Mouse (Mus musculus) heart, adult 2 months (tissue): ENCODE measurements around the gene Fat4. TPM values are rescaled to one million over a fixed set of nuclear protein-coding genes. Genes with fewer than 3 reads are reported as not detected.

ENCODE experiments used
- DNase-seq, 2 experiments: peaks; one replicate each; pipeline ENCODE4 v3.0.0; 2021
- H3K27ac ChIP-seq: fragments of 200-600 bp; 2 replicates; pipeline ENCODE4 v1.8.1; 2022
- H3K27me3 ChIP-seq: fragments of 200-500 bp; 2 replicates; pipeline ENCODE4 v1.6.1; 2012; ENCODE audit warnings: mild to moderate bottlenecking, low read length, inconsistent platforms, mixed read lengths; ENCODE audit not compliant: control insufficient read depth, insufficient read depth
- H3K36me3 ChIP-seq: fragments of 200-500 bp; 2 replicates; pipeline ENCODE4 v1.6.1; 2012; ENCODE audit warnings: low read length, inconsistent platforms; ENCODE audit not compliant: control insufficient read depth, insufficient read depth
- H3K4me1 ChIP-seq: fragments of 200-500 bp; 2 replicates; pipeline ENCODE4 v1.6.1; 2011; ENCODE audit warnings: low read length; ENCODE audit not compliant: control insufficient read depth, insufficient read depth
- H3K4me3 ChIP-seq: fragments of 200-600 bp; 2 replicates; pipeline ENCODE4 v1.8.1; 2022
- H3K79me2 ChIP-seq: fragments of 200-500 bp; replicated peaks from 2 replicates; pipeline ENCODE4 v1.6.1; 2012; ENCODE audit warnings: mild to moderate bottlenecking, inconsistent platforms, low read length, moderate library complexity, mixed read lengths; ENCODE audit not compliant: control insufficient read depth, insufficient read depth
- H3K9ac ChIP-seq: fragments of 200-500 bp; 2 replicates; pipeline ENCODE4 v1.6.1; 2012; ENCODE audit warnings: low read depth, mild to moderate bottlenecking, control low read depth, inconsistent platforms, low read length, mixed read lengths
- CTCF ChIP-seq: fragments of 200-600 bp; IDR thresholded peaks from 2 replicates; pipeline ENCODE4 v1.8.1; 2022; ENCODE audit warnings: antibody characterized with exemption, mild to moderate bottlenecking, moderate library complexity
- EP300 ChIP-seq: fragments of 200-500 bp; IDR thresholded peaks from 2 replicates; pipeline ENCODE4 v1.6.1; 2011; ENCODE audit warnings: low read depth, low read length, control low read depth; ENCODE audit not compliant: insufficient read depth
- POLR2A ChIP-seq: fragments of 200-500 bp; IDR thresholded peaks from 2 replicates; pipeline ENCODE4 v1.6.1; 2011; ENCODE audit warnings: mild to moderate bottlenecking, low read depth, low read length, control low read depth; ENCODE audit not compliant: insufficient read depth
- WGBS: fragments of 180-500 bp; shearing (Covaris S2); methylation state at CpG from one replicate; pipeline ENCODE4 v1.1.7; 2018; 5-methylcytosine and 5-hydroxymethylcytosine counted together
- intact Hi-C: fragments of 180-260 bp; cut with DNase I; formaldehyde crosslinking; loops from one replicate; pipeline ENCODE4 v1.15.1; 2025
- polyA plus RNA-seq: library from polyadenylated mRNA; depleted of rRNA; stranded (reverse); fragments of >200 nt; gene quantifications from 2 replicates; pipeline ENCODE4 v1.2.3, GENCODE M21; 2012
- total RNA-seq, 2 experiments: library from RNA; stranded (reverse); gene quantifications; 2 replicates each; pipeline ENCODE4 v1.2.3; 2021

Gene Fat4
- total and polyA plus RNA-seq, 3 experiments: 1.9 to 5.1 (median 5.1) TPM

- peak overlapping the region; percentile 71 for H3K9ac ChIP-seq
- DNase-seq: peak; percentile 66 to 73
- peak overlapping the region; percentile 91 for H3K27ac ChIP-seq
- H3K79me2 ChIP-seq: no peaks in the 10 kb centered on the region; the same call in 1 of the 2 replicates
- H3K4me1 ChIP-seq: peaks cover 7% of the 10 kb centered on the region; the same call in 1 of the 2 replicates
- intact Hi-C loops: loop anchor here (2.0 to 5.0 kb wide), 3 partner anchors 65 to 1557 kb away; no protein-coding TSS in a partner anchor
- no peak for TF ChIP-seq EP300
- TF ChIP-seq CTCF: peak; percentile 65
- under 1% methylated on average over 47 of the region's 47 CpGs for WGBS
- no peaks in the 10 kb centered on the region for H3K27me3 ChIP-seq
- H3K4me3 ChIP-seq: peak overlapping the region; percentile 70
- H3K36me3 ChIP-seq: no peaks in the 10 kb centered on the region; the same call in 1 of the 2 replicates
These were observed 746 bp downstream of the Fat4 start for GRCm38 (mm10) chr3:38887381-38887991.

GRCm38 (mm10) chr3:38888111-38888510, 1.4 kb downstream of the Fat4 start:
- intact Hi-C loops: loop anchor here (2.0 to 5.0 kb wide), 3 partner anchors 49 to 94 kb away; no protein-coding TSS in a partner anchor
- 11% methylated on average over 24 of the region's 24 CpGs for WGBS
- DNase-seq: peak; percentile 72 to 84

GRCm38 (mm10) chr3:38892791-38893224, 6.1 kb downstream of the Fat4 start:
- Histone ChIP-seq H3K4me1 (peaks cover 8% of the 10 kb centered on the region; the same call in 1 of the 2 replicates), H3K36me3 (peaks cover 2% of the 10 kb centered on the region), H3K4me3 (peak overlapping the region; percentile 29), H3K27me3 (no peaks in the 10 kb centered on the region), H3K79me2 (no peaks in the 10 kb centered on the region; the same call in 1 of the 2 replicates), H3K9ac (peak overlapping the region; percentile 3; the same call in 1 of the 2 replicates), H3K27ac (no peak overlapping the region)
- TF ChIP-seq POLR2A (no peak), EP300 (no peak), CTCF (no peak)
- WGBS: 11% methylated on average over 6 of the region's 6 CpGs
- intact Hi-C loops: loop anchor here (2.0 kb wide), 1 partner anchor 26 kb away; no protein-coding TSS in a partner anchor
- no peak for DNase-seq

More at GRCm38 (mm10) chr3:38888111-38888510, 1.4 kb downstream of the Fat4 start:
- Histone ChIP-seq H3K79me2 (no peaks in the 10 kb centered on the region; the same call in 1 of the 2 replicates), H3K4me1 (peaks cover 9% of the 10 kb centered on the region; the same call in 1 of the 2 replicates), H3K27ac (peak overlapping the region; percentile 91), H3K36me3 (no peaks in the 10 kb centered on the region; the same call in 1 of the 2 replicates), H3K27me3 (no peaks in the 10 kb centered on the region), H3K9ac (peak overlapping the region; percentile 71), H3K4me3 (peak overlapping the region; percentile 70)
- TF ChIP-seq POLR2A (no peak), CTCF (peak; percentile 78)

GRCm38 (mm10) chr3:38900839-38901238, 14.1 kb downstream of the Fat4 start:
- TF ChIP-seq EP300: no peak
- no peak for TF ChIP-seq CTCF
- no peak for TF ChIP-seq POLR2A
- H3K4me3 ChIP-seq: no peak overlapping the region
- H3K4me1 ChIP-seq: peaks cover 11% of the 10 kb centered on the region
- no peaks in the 10 kb centered on the region for H3K27me3 ChIP-seq
- intact Hi-C loops: no loop called here
- no peak overlapping the region for H3K27ac ChIP-seq
- no peaks in the 10 kb centered on the region for H3K79me2 ChIP-seq
- WGBS: 21% methylated on average over 1 of the region's 1 CpGs
- no peak for DNase-seq
- H3K36me3 ChIP-seq: peaks cover 8% of the 10 kb centered on the region
- no peak overlapping the region for H3K9ac ChIP-seq

- Histone ChIP-seq H3K27ac (no peak overlapping the region), H3K4me1 (peaks cover 10% of the 10 kb centered on the region), H3K79me2 (no peaks in the 10 kb centered on the region), H3K27me3 (no peaks in the 10 kb centered on the region), H3K9ac (no peak overlapping the region), H3K36me3 (peaks cover 8% of the 10 kb centered on the region), H3K4me3 (no peak overlapping the region)
- DNase-seq: no peak
- 58% methylated on average over 3 of the region's 3 CpGs for WGBS
- intact Hi-C loops: no loop called here
- TF ChIP-seq CTCF (no peak), EP300 (no peak), POLR2A (no peak)
These were observed 20.1 kb downstream of the Fat4 start for GRCm38 (mm10) chr3:38906832-38907231.

GRCm38 (mm10) chr3:38907676-38908425, 21.1 kb downstream of the Fat4 start:
- Histone ChIP-seq H3K9ac (no peak overlapping the region), H3K36me3 (peaks cover 8% of the 10 kb centered on the region), H3K79me2 (no peaks in the 10 kb centered on the region), H3K27ac (no peak overlapping the region), H3K4me3 (no peak overlapping the region), H3K4me1 (peaks cover 10% of the 10 kb centered on the region), H3K27me3 (no peaks in the 10 kb centered on the region)
- no peak for DNase-seq
- WGBS: 44% methylated on average over 14 of the region's 14 CpGs
- TF ChIP-seq EP300 (no peak), CTCF (no peak), POLR2A (no peak)
- intact Hi-C loops: no loop called here
